Mouse (Mus musculus) limb, embryonic 12.5 days (tissue): ENCODE measurements around the gene Hdac9. TPM values are rescaled to one million over a fixed set of nuclear protein-coding genes. Genes with fewer than 3 reads are reported as not detected.
"Not testable (repeated sequence)": the region's sequence is repeated elsewhere in the genome, so short reads cannot be mapped to it uniquely, and the experiment has no call there.

Experiments
- ATAC-seq: fragments of 200-750 bp; cut with Nextera tagmentation; 2 replicates; pipeline ENCODE4 v1.8.0; 2017; ENCODE audit warnings: low read depth, moderate TSS enrichment; ENCODE audit not compliant: insufficient number of reproducible peaks, insufficient read depth, low FRiP score, low TSS enrichment
- H3K27ac ChIP-seq: fragments of 300-500 bp; sonication (generic); 2 replicates; pipeline ENCODE4 v1.5.1; 2016; ENCODE audit warnings: mild to moderate bottlenecking, moderate library complexity
- H3K27me3 ChIP-seq: fragments of 300-500 bp; sonication (generic); 2 replicates; pipeline ENCODE4 v1.6.1; 2016; ENCODE audit warnings: mild to moderate bottlenecking, moderate library complexity
- H3K36me3 ChIP-seq: fragments of 300-500 bp; sonication (generic); 2 replicates; pipeline ENCODE4 v1.6.1; 2016; ENCODE audit warnings: mild to moderate bottlenecking, moderate library complexity
- H3K4me1 ChIP-seq: fragments of 300-500 bp; sonication (generic); replicated peaks from 2 replicates; pipeline ENCODE4 v1.6.1; 2016
- H3K4me2 ChIP-seq: fragments of 300-500 bp; sonication (generic); 2 replicates; pipeline ENCODE4 v1.6.1; 2016; ENCODE audit warnings: mild to moderate bottlenecking, moderate library complexity
- H3K4me3 ChIP-seq: fragments of 300-500 bp; sonication (generic); replicated peaks from 2 replicates; pipeline ENCODE4 v1.5.1; 2016; ENCODE audit warnings: mild to moderate bottlenecking
- H3K9ac ChIP-seq: fragments of 300-500 bp; sonication (generic); replicated peaks from 2 replicates; pipeline ENCODE4 v1.6.1; 2016; ENCODE audit warnings: mild to moderate bottlenecking, moderate library complexity
- H3K9me3 ChIP-seq: fragments of 300-500 bp; sonication (generic); 2 replicates; pipeline ENCODE4 v1.6.1; 2016; ENCODE audit warnings: mild to moderate bottlenecking, moderate library complexity
- WGBS: fragments of 180-500 bp; shearing (Covaris S2); methylation state at CpG from one replicate; pipeline ENCODE4 v1.1.7; 2016; 5-methylcytosine and 5-hydroxymethylcytosine counted together
- polyA plus RNA-seq: library from polyadenylated mRNA; unstranded; fragments of >200 nt; fragmentation: Nextera tagmentation; extraction: Ambion mirVana; gene quantifications from 2 replicates; pipeline ENCODE4 v1.2.1, GENCODE M21; 2016

The Hdac9 gene
- polyA plus RNA-seq, 1 experiment from 2014 or later = 13.0 TPM

DNA sequence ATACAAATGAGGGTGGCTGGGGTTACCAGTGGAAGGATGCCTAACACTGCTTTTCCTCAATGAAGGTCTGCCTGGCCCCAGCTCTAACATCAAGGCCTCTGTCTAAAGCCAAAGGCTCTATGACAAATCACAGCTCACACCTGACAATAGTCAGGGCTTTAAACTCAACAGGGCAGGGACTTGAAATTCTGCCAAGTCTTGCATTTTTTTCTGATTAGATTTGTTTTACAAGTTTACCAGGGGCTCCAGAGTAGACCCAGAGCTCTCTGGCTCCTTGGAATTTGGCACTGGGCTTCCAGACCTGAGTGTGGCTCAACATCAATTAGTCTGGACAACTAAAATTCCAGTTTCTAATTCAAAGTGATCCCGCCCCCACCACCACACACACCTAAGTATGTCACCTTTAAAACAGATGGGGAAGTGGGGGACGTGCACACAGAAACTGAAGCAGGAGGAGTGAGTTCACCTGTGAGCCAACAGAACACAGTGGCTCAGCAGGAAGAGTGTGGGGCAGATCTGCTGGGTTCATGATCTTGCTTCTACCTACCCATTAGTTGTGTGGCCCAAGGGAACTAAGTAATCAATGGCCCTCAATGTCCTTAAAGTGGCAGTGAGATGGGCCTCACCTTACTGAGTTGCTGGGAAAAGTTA is 829.5 kb downstream of the Hdac9 start:
- no peaks in the 10 kb centered on the region for H3K9me3 ChIP-seq
- no peak overlapping the region for H3K4me2 ChIP-seq
- H3K27ac ChIP-seq = peak overlapping the region; percentile 56; the same call in 1 of the 2 replicates
- H3K36me3 ChIP-seq = no peaks in the 10 kb centered on the region
- H3K9ac ChIP-seq = no peak overlapping the region
- 49% methylated on average over 2 of the region's 2 CpGs for WGBS
- no peak overlapping the region for H3K4me3 ChIP-seq
- peak; percentile 81 for ATAC-seq
- H3K27me3 ChIP-seq = no peaks in the 10 kb centered on the region
- H3K4me1 ChIP-seq = peaks cover 8% of the 10 kb centered on the region

GRCm38 (mm10) chr12:34076981-34077380 is 839.9 kb downstream of the Hdac9 start:
- Histone ChIP-seq H3K9ac (no peak overlapping the region), H3K9me3 (no peaks in the 10 kb centered on the region), H3K27me3 (no peaks in the 10 kb centered on the region), H3K4me3 (no peak overlapping the region), H3K4me2 (no peak overlapping the region), H3K4me1 (peaks cover 14% of the 10 kb centered on the region), H3K36me3 (no peaks in the 10 kb centered on the region), H3K27ac (0 out of 2 replicates have a peak overlapping the region, but pooled peaks have one; percentile 17)
- WGBS = 51% methylated on average over 2 of the region's 2 CpGs
- ATAC-seq = no peak

- H3K9ac ChIP-seq = no peak overlapping the region
- no peak overlapping the region for H3K27ac ChIP-seq
- WGBS = 82% methylated on average over 9 of the region's 9 CpGs
- H3K4me3 ChIP-seq = no peak overlapping the region
- no peaks in the 10 kb centered on the region for H3K27me3 ChIP-seq
- H3K36me3 ChIP-seq = no peaks in the 10 kb centered on the region
- no peak for ATAC-seq
- H3K4me1 ChIP-seq = peaks cover 14% of the 10 kb centered on the region
- no peaks in the 10 kb centered on the region for H3K9me3 ChIP-seq
- H3K4me2 ChIP-seq = no peak overlapping the region
These were observed 840.9 kb downstream of the Hdac9 start for GRCm38 (mm10) chr12:34075805-34076509.

DNA sequence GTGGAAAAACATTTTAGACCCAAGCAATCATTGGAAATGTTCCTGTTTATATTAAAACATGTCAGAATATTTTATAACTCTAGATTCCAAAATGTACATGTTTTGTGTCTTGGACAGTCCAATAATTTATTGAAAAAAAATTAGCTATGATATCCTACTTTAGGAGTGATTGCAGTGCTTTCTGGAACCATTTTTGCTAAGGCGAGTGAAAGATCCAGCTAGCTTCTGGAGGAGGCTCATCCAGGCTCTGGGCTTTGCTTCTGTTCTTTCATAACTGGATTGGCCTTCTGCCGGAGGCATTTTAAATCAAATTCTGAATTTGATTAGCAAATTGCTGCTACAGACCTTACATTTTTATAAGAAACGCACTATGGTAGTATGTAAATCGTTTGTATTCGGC is 864.4 kb downstream of the Hdac9 start:
- Histone ChIP-seq H3K27ac (no peak overlapping the region), H3K4me2 (no peak overlapping the region), H3K36me3 (no peaks in the 10 kb centered on the region), H3K4me3 (no peak overlapping the region), H3K27me3 (no peaks in the 10 kb centered on the region), H3K4me1 (no peaks in the 10 kb centered on the region), H3K9me3 (no peaks in the 10 kb centered on the region), H3K9ac (no peak overlapping the region)
- ATAC-seq = no peak
- 84% methylated on average over 5 of the region's 5 CpGs for WGBS

DNA sequence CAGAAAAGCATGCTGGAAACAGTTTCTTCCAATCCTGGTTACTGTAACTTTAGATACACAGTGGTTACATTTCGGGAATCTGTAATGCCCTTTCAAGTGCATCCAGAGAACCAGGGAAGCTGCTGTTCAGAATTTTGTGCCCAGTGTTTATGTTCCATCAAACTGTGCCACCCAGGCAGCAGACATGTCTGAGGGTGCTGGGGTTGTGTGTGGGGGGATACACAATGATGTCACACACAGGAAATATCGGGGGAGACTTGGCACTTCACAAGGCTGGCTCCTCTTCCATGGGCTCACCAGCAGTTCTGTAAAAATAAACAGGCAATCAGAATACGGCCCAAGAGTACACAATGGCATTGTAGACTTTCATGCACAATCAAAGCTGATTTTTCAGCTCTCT is 864.9 kb downstream of the Hdac9 start:
- H3K4me1 ChIP-seq = no peaks in the 10 kb centered on the region
- H3K9ac ChIP-seq = no peak overlapping the region
- no peak overlapping the region for H3K4me3 ChIP-seq
- ATAC-seq = no peak
- H3K27me3 ChIP-seq = no peaks in the 10 kb centered on the region
- H3K4me2 ChIP-seq = no peak overlapping the region
- H3K36me3 ChIP-seq = no peaks in the 10 kb centered on the region
- WGBS = 78% methylated on average over 3 of the region's 3 CpGs
- H3K27ac ChIP-seq = no peak overlapping the region
- H3K9me3 ChIP-seq = no peaks in the 10 kb centered on the region

GRCm38 (mm10) chr12:34051112-34051511 is 865.8 kb downstream of the Hdac9 start:
- 59% methylated on average over 7 of the region's 7 CpGs for WGBS
- H3K9ac ChIP-seq = no peak overlapping the region
- H3K27me3 ChIP-seq = no peaks in the 10 kb centered on the region
- no peaks in the 10 kb centered on the region for H3K9me3 ChIP-seq
- no peak overlapping the region for H3K4me2 ChIP-seq
- no peak overlapping the region for H3K27ac ChIP-seq
- ATAC-seq = no peak
- no peaks in the 10 kb centered on the region for H3K36me3 ChIP-seq
- no peaks in the 10 kb centered on the region for H3K4me1 ChIP-seq
- H3K4me3 ChIP-seq = no peak overlapping the region

GRCm38 (mm10) chr12:34040949-34041348 is 875.9 kb downstream of the Hdac9 start:
- no peak overlapping the region for H3K9ac ChIP-seq
- no peak overlapping the region for H3K27ac ChIP-seq
- no peaks in the 10 kb centered on the region for H3K4me1 ChIP-seq
- H3K4me3 ChIP-seq = no peak overlapping the region
- no peak overlapping the region for H3K4me2 ChIP-seq
- 90% methylated on average over 6 of the region's 6 CpGs for WGBS
- no peak for ATAC-seq
- no peaks in the 10 kb centered on the region for H3K27me3 ChIP-seq
- H3K9me3 ChIP-seq = no peaks in the 10 kb centered on the region
- no peaks in the 10 kb centered on the region for H3K36me3 ChIP-seq

DNA sequence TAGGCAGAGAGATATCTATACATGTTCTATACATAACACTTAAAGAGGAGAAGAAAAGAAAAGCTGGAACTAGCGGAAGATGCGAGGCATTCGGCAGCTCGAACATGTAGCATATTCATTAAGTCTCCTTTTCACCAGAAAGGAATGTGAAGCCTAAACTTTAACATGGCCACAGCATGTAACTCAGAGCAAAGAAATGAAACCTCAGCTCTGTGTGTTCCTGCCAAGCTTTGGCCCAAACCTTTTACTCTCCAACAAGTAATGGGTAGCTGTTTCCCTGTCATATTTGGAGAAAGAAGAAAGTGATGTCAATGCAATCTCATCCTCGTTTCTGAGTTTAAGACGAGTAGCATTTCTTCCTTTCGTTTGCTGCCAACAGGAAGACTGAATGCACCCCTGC is 876.8 kb downstream of the Hdac9 start:
- H3K4me2 ChIP-seq = no peak overlapping the region
- no peaks in the 10 kb centered on the region for H3K36me3 ChIP-seq
- H3K27ac ChIP-seq = no peak overlapping the region
- ATAC-seq = no peak
- no peak overlapping the region for H3K9ac ChIP-seq
- 85% methylated on average over 7 of the region's 7 CpGs for WGBS
- no peak overlapping the region for H3K4me3 ChIP-seq
- no peaks in the 10 kb centered on the region for H3K4me1 ChIP-seq
- H3K27me3 ChIP-seq = no peaks in the 10 kb centered on the region
- H3K9me3 ChIP-seq = no peaks in the 10 kb centered on the region

- WGBS = 92% methylated on average over 1 of the region's 1 CpGs
- H3K9me3 ChIP-seq, H3K9ac ChIP-seq, H3K4me1 ChIP-seq, ATAC-seq, H3K27ac ChIP-seq, H3K36me3 ChIP-seq, H3K27me3 ChIP-seq, H3K4me2 ChIP-seq, H3K4me3 ChIP-seq: not testable (repeated sequence)
These were observed 907.1 kb downstream of the Hdac9 start for GRCm38 (mm10) chr12:34009796-34010195.

Other genes with a start within 250 kb of the Hdac9 start
- not detected in 2 replicates for gene Prps1l1, start 67.7 kb upstream of the Hdac9 start, polyA plus RNA-seq
- gene Snx13, start 130.1 kb upstream of the Hdac9 start, polyA plus RNA-seq = 23.0 and 23.2 TPM in 2 replicates